Mouse (Mus musculus): ENCODE measurements around the gene Gtsf1. TPM values are rescaled to one million over a fixed set of nuclear protein-coding genes. Genes with fewer than 3 reads are reported as not detected.

Gene Gtsf1
- polyA plus RNA-seq, 1 experiment: 0.12 TPM

- no peak for DNase-seq (ENCODE audit: low read depth, low spot score)
- WGBS: 86% methylated on average over 5 of the region's 5 CpGs
Observed at GRCm38 (mm10) chr15:103359869-103360602, 70.2 kb downstream of the Gtsf1 start.

- 78% methylated on average over 1 of the region's 1 CpGs for WGBS
- no peak for DNase-seq (ENCODE audit: low read depth, low spot score)
Observed at GRCm38 (mm10) chr15:103359122-103359510, 71.2 kb downstream of the Gtsf1 start.

- no peak for DNase-seq (ENCODE audit: low read depth, low spot score)
- WGBS: 48% methylated on average over 4 of the region's 4 CpGs
Observed at GRCm38 (mm10) chr15:103358278-103359121, 71.8 kb downstream of the Gtsf1 start.

- WGBS: 64% methylated on average over 4 of the region's 4 CpGs
- no peak for DNase-seq (ENCODE audit: low read depth, low spot score)
Observed at GRCm38 (mm10) chr15:103357817-103358216, 72.5 kb downstream of the Gtsf1 start.

GRCm38 (mm10) chr15:103356130-103356529 is 74.1 kb downstream of the Gtsf1 start:
- WGBS: 83% methylated on average over 4 of the region's 4 CpGs
- no peak for DNase-seq (ENCODE audit: low read depth, low spot score)

- DNase-seq (ENCODE audit: low read depth, low spot score): no peak
- WGBS: 72% methylated on average over 4 of the region's 4 CpGs
Observed at GRCm38 (mm10) chr15:103355420-103355819, 74.8 kb downstream of the Gtsf1 start.

GRCm38 (mm10) chr15:103354690-103355089 is 75.6 kb downstream of the Gtsf1 start:
- DNase-seq (ENCODE audit: low read depth, low spot score): no peak
- 90% methylated on average over 2 of the region's 2 CpGs for WGBS

- no peak for DNase-seq (ENCODE audit: low read depth, low spot score)
- WGBS: 94% methylated on average over 11 of the region's 11 CpGs
Observed at GRCm38 (mm10) chr15:103353511-103354256, 76.6 kb downstream of the Gtsf1 start.

- WGBS: 27% methylated on average over 4 of the region's 4 CpGs
- DNase-seq (ENCODE audit: low read depth, low spot score): no peak
Observed at GRCm38 (mm10) chr15:103352856-103353255, 77.4 kb downstream of the Gtsf1 start.

Other genes starting within 250 kb of the Gtsf1 start
- 11.1 and 12.9 TPM in 2 replicates for gene Cbx5, start 190.7 kb downstream of the Gtsf1 start, polyA plus RNA-seq (2012; rRNA removed)
- gene Hnrnpa1, start 190.0 kb downstream of the Gtsf1 start, polyA plus RNA-seq (2012; rRNA removed): 102 and 119 TPM in 2 replicates
- gene Nfe2, start 172.1 kb downstream of the Gtsf1 start, polyA plus RNA-seq (2012; rRNA removed): 0.32 and 0.55 TPM in 2 replicates
- gene Copz1, start 157.8 kb downstream of the Gtsf1 start, polyA plus RNA-seq (2012; rRNA removed): 215 and 216 TPM in 2 replicates
- 0.12 TPM in 1 of 2 replicates, not detected in the other for gene Gpr84, start 119.9 kb downstream of the Gtsf1 start, polyA plus RNA-seq (2012; rRNA removed)
- 3.8 and 5.9 TPM in 2 replicates for gene Zfp385a, start 90.4 kb downstream of the Gtsf1 start, polyA plus RNA-seq (2012; rRNA removed)
- gene Itga5, start 63.7 kb downstream of the Gtsf1 start, polyA plus RNA-seq (2012; rRNA removed): 20.5 and 27.0 TPM in 2 replicates
- not detected in 2 replicates for gene Gtsf2, start 18.0 kb upstream of the Gtsf1 start, polyA plus RNA-seq (2012; rRNA removed)
- 10.1 and 12.0 TPM in 2 replicates for gene Nckap1l, start 23.3 kb upstream of the Gtsf1 start, polyA plus RNA-seq (2012; rRNA removed)
- 8.2 and 8.7 TPM in 2 replicates for gene Pde1b, start 72.6 kb upstream of the Gtsf1 start, polyA plus RNA-seq (2012; rRNA removed)
- 3.3 and 3.6 TPM in 2 replicates for gene Ppp1r1a, start 107.5 kb upstream of the Gtsf1 start, polyA plus RNA-seq (2012; rRNA removed)
- 1.2 and 4.9 TPM in 2 replicates for gene Glycam1, start 134.6 kb upstream of the Gtsf1 start, polyA plus RNA-seq (2012; rRNA removed)

All from large intestine, adult 2 months (tissue).